Mouse (Mus musculus): ENCODE results near the gene Pabpc4. TPM values are rescaled to one million over a fixed set of nuclear protein-coding genes. Genes with fewer than 3 reads are reported as not detected.

Pabpc4 gene
- 10 to 100 TPM; 44.4 to 45.0 TPM for total RNA-seq (2021)

DNA sequence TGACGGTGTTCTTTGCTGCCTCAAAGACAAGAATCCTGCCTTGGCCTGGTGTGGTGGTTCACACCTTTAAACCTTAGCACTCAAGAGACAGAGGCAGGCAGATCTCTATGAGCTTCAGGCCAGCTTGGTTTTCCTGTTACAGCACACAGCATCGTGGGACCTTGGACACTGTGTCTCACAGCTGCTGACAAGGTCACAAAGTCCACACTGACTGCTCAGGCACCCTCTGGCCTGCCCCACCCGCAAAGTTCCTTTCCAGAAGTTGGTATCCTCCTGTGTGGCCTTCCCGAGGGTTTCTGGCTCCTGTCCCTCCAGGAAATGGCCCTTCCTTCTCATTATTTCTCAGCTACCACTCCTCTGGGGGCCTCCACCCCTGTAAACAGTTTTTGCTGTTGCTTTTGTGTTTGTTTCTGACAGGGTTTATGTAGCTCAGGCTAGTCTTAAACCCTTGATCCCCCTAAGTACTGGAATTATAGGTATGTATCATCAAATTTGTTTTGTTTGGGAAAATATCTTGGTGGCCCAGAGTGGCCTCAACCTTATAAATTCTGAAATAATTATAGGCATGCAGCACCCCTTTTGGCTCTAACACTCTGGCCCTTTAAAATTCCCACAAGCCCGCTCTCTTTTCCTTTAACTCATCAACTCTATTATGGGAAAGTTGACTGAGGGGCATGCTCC, at the start of gene Pabpc4:
Gene Pabpc4 (plus strand): TSS at position 631 of the 681 bp plus-strand sequence.
- DNase-seq = no peak

DNA sequence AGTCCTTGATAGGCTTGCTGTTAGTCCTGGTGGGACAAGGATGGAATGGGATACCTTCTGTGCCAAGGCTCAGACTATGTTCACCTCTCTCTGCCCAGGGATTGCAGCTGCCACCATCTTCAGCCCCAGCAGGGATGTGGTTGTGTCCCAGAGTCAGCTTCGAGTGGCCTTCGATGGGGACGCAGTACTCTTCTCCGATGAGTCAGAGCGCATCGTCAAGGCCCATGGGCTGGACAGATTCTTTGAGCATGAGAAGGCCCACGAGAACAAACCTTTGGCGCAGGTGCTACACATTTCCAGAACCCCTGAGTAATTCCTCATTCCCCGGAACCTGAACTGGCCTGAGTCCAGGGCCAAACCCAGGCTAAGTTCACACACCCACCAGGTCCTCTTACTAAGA, 48.2 kb upstream of the Pabpc4 start:
- no peak for DNase-seq

DNA sequence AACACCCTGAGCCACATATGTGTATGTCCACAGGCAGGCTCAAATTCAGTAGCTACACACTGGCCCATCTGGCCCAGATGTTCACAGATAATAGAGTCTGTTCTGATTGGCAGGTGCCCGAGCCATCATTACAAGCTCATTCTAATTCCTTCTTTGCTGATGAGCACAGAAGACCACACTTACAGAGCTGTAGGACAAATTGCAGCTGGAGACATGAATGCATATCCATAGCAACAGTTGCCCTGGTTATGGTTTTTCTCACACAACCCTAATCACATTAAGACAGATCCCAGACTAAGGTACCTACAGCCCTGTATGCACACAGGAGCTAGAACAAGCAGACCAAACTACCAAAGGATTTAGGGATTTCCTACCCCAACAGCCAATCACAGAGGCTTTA, 46.8 kb upstream of the Pabpc4 start:
- DNase-seq = no peak

DNA sequence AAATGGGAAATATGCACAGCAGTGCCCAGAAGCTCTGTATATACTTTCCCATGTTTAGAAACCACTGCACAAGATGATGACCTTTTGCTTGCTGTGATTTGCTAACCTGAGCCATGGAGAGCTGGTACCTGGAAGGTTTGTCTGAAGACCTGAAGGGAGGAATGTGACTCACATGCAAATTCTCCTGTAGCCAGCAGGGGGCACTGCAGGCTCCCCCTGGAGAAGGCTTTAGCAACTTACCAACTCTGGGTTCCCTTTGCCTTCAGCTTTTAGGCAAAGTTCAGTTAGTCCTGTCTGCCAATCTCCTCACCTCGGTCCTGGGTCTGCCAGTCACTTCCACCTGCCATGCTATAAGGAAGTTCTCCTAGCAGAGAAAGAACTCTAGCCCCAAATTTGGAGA, 45.4 kb upstream of the Pabpc4 start:
- no peak for DNase-seq

DNA sequence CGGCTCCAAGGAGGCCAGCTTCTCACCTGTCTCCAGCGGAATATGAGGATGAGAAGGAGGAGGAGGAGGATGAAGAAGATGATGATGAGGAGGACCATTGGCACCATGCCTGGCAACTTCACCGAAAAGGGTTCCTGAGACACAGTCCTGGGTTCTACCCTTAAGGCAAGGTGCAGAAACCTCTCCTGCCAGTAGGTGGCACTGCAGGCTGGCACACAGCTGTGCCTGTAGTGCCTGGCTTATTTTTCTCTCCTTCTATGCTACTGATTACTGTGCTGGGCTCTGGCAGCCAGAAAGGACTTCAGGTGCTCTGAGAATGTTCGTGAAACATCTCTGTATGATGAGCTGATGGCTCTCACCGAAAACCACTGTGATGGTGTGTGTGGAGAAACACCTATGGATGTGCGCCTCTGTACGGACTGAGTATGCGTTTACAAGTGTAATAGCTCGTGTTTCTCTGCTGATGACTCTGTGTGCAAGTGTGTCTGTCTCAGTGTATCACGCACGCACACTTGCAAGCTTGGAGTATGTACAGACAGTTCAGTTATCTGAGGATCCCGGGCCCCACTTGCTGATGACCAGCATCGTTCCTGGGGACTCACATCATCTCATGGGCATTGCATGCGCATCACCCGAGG, 42.3 kb upstream of the Pabpc4 start:
- DNase-seq = peak; percentile 67 to 77

DNA sequence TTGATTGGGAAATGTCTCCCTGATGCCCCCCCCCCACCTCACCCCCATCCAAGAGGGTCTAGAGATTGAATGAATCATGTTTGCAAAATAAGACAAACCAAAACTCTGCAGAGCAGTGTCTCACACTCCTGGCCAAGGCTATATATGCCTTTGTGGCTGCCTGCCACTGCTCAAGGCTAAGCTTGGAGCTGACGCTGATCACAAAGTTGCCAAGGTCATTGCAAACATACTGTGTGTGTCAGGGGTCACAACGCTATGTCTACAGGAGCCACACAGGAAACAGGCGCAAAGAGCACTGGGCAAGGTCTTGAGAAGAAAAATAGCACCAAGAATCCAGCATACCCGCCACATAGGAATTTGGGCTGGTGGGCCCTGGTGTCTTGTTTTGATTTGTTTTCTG, 41.5 kb upstream of the Pabpc4 start:
- no peak for DNase-seq

DNA sequence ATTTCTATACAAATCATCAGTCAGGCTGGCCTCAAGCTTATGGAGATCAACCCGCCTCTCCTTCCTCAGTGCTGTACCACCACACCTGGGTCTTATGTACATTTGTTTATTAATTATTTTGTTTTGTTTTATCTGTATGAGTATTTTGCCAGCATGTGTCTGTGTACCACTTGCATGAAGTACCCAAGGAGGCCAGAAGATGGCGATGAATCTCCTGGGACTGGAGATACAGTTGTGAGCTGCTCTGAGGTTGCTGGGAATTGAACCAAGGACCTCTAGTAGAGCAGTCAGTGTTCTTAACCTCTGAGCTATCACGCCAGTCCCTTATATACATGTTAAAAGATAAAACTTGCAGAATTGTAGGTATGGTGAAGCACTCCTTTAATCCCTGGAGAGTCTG, 38.8 kb upstream of the Pabpc4 start:
- no peak for DNase-seq

DNA sequence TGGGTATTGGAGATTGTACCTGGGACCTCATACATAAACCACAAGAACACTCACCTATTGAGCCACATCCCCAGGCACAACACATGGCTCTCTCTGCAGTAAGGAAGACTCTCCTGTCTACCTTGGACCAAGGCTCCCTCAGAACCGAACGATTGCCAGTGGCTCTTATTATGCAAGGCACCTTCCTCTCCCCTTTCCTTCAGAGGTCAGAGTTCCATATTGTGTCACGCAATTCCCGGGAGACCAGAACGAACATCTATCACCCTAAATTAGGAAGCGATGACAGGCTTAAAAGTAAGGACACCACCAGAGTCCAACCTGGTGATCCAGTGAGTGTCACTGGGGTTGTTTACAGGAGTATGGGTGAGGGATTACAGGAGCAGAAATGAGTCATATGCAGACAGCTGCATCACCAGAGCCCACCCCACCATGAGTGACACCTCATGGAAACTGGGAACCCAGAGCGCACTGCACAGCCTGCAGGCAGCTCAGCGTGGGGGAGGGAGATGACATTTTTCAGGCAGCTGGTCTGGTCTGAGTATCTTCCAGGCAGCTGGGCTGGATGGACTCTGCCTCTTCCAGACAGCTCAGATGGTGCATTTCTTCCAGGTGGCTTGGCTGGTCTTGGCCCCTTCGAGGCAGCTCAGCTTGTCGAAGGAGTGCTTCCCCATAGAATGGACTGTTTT, 36.3 kb upstream of the Pabpc4 start:
- no peak for DNase-seq

DNA sequence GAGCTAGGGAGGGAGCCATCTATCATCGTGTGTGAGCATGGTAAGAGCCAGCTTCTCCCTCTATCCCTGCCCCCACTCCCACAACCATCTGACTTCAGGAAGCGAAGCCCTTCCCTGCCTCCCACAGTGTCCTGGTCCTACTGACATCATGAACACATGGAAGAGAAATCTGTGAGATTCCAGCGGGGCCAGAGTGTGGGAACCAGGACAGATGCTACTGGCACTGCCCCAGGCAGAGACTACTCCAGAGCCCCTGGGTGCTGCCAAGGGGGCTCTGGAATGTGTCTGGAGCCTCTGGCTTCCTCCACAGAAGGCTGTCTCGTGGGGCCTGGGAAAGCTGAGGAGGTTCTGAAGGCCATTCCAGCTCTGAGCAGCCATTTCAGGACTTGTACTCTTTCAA, 34.4 kb upstream of the Pabpc4 start:
- DNase-seq = peak in 1 of 2 experiments; percentile 42

DNA sequence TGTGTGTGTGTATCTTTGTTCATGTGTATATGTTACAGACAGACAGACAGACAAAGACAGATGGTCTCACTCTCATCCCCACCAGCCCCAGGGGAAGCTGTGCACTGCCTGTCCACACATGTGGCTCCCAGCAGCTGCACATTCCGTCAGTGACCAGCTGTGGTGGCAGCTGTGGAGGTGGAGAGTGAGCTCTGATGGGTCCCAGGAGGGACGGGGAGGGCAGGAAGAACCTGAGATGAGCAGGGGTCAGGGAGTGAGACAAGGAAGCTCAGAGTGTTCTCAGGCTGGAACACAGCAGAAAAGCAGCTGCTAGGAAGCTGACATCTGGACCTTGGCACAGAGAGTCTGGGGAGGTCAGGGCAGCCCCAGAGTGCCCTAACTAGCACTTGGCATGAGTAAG, 33.9 kb upstream of the Pabpc4 start:
- no peak for DNase-seq

DNA sequence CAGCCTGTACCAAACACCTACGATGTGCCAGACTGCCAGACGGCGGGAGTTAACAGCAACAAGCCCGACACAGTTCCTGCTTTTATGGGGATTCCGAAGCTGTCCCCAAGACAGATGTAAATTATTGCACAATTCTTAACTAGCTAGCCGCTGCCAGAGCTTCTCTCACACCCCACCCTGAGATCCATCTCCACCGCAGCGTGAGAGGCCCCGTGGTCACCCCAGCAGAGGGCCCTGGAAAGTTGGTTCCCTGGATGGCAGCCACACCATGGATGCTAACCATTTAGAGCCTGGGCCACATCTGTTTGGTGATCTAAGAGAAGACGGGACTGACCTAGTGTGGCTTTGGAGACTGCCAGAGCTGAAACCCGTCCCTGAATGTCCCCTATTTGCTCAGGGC, 33.0 kb upstream of the Pabpc4 start:
- no peak for DNase-seq

DNA sequence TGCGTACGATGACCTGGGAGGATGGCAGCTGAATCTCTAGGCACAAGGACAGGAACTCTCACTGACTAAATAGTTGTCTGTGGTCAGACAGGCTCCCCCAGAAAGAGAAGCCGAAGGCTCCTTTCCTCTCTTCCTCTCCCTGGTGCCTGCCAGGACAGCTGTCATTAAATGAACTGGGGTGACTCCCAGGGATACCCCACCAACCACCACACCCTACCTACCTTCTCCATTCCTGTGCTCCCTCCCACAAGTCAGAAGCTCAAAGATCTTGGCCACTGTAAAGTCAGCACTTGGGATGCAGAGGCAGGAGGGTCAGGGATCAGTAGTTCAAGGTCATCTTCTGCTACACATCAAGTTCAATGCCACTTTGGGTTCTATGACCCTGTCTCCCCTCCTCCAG, 29.3 kb upstream of the Pabpc4 start:
- no peak for DNase-seq

DNA sequence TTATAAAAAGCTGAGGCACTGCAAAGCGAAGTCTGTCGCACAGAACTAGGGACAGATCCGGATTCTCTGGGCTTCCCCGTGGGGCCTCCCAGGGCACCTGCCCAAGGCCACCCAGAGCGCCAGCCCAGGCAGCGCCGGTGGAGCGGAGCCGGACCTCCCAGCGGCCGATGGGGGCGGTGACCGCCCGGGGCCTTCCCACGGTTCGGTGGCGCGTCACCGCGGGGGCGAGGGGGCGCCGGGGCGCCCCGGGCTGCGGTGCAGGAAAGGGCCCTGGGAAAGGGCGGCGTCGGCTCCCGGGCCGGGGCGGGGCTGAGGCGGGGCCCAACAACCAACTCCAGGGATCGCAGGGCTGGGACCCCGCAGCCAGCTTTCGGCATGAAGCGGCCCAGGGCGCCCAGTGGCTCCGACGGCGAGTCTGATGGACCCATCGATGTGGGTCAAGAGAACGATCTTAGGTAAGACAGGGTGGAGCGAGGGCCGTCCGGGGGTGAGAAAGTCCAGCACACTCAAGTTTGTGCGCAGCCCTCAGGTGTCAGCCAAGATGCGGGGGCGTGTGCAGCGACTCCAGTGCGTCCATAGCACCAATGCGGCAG, 28.6 kb upstream of the Pabpc4 start, which contains the start of gene Heyl:
Gene Heyl (plus strand): TSS at position 65 of the 593 bp plus-strand sequence.
- DNase-seq = no peak

DNA sequence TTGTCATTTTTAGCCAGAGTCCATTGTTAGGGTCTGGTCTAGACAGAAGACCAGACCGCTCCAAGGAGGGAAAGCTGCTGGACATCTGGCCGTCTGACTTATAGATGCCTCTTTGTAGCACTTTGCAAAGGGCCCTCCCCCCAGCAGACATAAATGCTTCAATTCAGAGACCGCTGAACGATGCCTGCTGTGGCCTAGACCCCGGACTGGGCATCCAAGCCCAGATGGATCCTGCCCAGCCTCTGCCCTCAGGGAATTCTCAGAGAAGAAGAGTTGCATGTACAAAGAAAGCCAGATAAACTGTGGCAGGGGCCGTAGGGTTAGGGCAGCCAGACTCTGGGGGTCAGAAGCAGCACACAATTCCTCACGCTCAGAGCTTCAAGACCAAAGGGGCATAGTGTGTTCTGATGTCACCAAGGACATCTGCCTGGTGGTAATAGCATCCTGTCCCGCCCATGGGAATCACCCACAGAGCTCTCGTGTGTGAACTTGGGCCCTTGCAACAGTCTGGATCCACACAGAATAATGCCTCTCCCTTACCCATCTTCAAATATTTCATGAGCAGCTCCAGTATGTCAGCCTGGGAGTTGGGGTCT, 26.2 kb upstream of the Pabpc4 start:
- no peak for DNase-seq

DNA sequence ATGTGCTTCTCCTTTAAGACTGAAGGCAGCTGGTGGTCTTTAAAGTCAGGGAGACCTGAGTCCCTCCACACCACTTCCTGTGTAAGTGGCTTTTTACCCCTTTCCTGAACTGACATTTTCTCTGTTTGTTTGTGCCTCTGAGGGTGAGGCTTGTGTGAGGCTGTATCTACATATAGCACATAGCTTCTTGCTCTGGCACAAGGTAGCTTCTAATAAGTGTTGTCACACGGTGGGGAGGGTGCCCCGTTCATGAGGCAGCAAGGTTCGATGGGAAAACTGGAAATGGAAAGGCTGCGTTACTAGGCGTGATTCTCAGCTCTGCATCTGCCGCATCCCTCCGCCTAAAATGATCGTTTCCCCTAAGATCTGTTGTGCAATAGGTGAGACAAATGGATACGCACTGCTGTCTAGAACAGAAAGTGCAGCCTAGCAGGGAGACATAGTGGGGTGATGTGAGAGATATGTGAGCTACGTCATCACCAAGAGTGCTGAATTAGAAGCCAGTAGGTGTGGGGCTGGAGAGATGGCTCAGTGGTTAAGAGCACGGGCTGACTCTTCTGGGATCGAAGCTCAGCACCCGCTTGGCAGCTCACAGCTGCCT, 25.6 kb upstream of the Pabpc4 start:
- DNase-seq = no peak

DNA sequence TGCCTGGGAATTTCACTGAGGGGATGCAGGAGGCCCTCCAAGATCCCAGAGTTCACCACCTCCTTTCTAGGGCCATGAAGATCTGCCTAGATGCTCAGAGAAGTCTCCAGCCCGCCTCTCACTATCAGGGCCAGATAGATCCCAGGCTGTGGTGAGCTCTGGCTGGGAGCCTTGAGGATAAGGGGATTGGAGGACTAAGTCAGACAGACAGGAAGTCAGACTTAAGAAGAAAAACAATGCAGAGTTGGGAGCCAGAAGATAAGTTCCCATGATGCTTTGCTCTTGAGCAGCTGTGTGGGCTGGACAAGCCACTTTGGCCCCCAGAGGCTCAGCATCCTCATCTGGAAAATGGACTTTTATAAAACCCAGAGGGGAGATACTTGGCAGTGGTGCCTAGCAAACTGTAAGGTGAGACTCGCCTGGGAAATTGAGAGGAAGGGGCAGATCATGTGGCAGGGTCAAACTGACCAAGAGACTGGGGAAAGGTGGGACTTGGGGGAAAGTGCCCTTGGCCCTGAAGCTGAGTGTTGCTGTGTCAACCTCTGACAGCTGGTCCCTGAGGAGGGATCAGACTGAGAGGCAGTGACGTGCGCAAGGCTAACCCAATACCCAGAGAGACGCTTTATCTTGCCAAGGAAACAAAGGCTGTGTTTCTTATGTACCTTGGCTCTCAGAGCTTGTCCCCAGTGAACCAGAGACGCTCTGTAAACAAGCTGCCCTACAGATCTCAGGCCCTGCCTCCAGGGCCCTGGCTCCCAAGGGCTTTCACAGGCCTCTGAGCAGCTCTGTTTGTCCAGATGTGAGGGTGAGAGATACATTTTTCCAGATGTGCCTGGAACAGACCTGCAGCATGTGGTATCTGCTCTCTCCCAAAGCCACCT, 24.5 kb upstream of the Pabpc4 start:
- DNase-seq = no peak

DNA sequence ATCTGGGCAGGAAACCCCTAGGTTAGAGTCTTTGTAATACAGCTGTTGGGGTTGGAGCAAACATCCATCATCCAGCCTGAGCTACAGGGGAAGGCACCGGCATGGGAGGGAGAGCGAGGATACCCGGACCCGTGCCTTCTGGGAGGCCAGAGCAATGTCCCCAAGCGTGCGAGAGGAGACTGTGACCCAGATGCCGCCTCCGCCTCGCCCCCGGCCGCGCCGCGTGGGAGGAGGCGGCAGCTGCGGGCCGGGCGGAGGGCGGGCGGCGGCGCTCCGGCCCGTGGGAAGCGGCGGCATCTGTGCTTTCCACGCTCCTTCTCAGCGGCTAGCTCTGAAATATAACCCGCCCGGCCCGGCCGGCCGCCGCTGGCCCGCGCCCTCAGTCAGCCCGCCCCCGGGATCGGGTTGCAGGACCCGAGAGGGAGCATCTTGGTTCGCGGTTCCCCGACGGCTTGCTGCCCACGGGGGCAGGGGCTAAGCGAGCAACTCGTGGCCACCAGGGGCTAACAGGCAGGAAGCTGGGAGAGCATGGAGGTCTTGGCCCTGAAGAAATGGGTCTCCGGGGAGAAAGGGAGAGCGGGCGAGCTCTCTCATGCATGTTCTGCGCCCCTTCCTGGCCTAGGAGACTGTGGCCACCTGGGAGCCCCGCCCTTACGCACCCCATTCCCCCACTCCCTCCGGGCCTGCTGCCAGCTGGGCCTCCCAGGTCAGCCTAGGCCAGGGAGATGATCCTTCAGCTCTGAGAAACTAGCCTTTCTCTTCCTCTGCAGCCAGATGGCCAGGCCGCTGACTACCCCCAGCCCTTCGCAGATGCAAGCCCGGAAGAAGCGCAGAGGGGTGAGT, 22.6 kb upstream of the Pabpc4 start:
- DNase-seq = no peak

DNA sequence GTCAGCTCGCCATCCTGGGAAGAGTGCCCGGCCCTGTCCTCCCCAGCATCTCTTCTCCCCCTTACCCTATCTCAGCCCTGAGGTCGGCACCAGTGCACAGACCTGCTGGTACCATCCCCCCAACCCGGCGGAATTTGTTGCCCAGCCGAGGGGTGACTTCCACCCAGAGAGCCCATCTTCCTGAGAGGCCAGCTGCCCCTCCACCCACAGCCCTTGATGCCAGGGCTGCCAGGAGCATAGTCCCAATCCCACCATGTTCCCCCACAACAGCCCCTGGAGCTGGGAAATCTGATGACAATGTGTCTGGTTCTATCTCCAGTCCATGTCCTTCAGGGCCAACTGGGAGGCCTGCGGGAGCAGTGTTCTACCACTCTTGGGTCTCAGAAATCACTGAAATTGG, 15.9 kb upstream of the Pabpc4 start:
- no peak for DNase-seq

DNA sequence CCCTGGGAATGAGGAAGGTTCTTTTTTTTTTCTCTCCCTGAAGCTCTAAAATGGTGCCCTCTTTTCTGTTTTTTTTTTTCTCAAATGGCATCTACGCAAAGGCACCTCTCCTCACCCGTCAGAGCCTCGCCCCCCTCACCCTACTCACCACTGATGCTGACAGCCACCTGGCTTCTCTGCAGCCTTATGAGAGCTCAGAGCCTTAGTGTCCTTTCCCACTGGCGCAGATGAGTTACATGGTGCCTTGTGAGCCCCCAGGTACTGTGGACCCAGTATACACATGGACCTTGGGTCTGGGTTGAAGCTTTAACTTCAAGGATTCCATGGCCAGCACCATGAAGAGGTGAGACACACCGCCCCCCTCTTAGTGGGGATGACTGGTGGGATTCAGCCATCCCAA, 15.5 kb upstream of the Pabpc4 start:
- no peak for DNase-seq

DNA sequence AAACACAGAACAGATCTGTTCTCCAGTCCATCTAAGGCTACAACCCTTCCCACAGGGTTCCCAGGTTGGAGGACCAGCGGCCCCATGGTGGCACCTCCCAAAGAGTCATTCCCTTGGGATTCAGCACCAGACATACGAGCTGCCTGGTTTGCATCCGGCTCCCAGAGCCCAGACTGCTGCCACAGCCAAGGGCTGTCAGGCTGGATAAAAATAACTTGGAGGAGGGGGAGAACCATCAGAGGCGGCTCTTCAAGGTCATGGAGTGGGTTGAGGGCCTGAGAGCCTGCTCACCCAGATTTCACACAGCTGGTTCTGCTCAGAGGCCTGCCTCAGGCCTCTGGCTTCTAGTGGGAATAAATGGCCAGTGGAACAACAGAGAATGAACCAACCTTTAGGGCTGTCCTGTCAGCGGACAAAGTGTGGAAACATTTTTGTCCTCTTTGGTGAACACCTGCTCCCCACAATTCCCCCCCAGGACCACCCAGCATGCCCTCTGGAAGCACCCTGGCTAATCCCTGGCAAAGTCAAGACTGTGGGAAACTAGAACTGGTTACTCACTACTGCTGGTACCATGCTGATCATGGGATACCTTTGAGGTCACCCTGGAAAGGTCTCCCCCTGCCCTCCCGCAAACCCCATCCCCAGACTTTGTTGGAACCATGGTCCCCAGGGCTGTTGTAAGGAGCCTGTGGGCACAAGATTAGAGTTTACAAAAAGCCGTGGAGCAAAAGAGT, 14.8 kb upstream of the Pabpc4 start:
- DNase-seq = no peak
